Mouse (Mus musculus): ENCODE results near the gene Clcn6.

GRCm38 (mm10) chr4:147957141-147957540 is 81.5 kb downstream of the Clcn6 start:
- TF ChIP-seq CTCF (IDR thresholded peaks at IDR 0.05; ENCODE audit: low read depth, low read length) (no peak), GATA2 (IDR thresholded peaks at IDR 0.05; ENCODE audit: borderline replicate concordance, low read depth, low read length) (no peak)
